Mouse (Mus musculus): ENCODE measurements around the gene Khnyn. TPM values are rescaled to one million over a fixed set of nuclear protein-coding genes. Genes with fewer than 3 reads are reported as not detected.

Gene Khnyn
- polyA plus RNA-seq, 1 experiment: 10.0 TPM

GRCm38 (mm10) chr14:55899701-55900413, 15.1 kb downstream of the Khnyn start, which contains the start of gene Sdr39u1:
Gene Sdr39u1, minus strand, starts transcription at chr14:55900293.
- TF ChIP-seq MYOD1 (IDR thresholded peaks at IDR 0.05; ENCODE audit: control insufficient read depth in 1 of 3, insufficient read length in 2 of 3, low read depth in 2 of 3) (no peak), TCF12 (IDR thresholded peaks at IDR 0.05; ENCODE audit: insufficient read depth, poor library complexity, severe bottlenecking) (no peak), TCF3 (IDR thresholded peaks at IDR 0.05; ENCODE audit: insufficient read length, low read depth) (no peak), USF1 (IDR thresholded peaks at IDR 0.05; ENCODE audit: low read depth) (no peak), CEBPB (IDR thresholded peaks at IDR 0.05; ENCODE audit: insufficient read depth, poor library complexity, severe bottlenecking) (no peak), E2F4 (IDR thresholded peaks at IDR 0.05; ENCODE audit: insufficient read depth) (no peak), SRF (IDR thresholded peaks at IDR 0.05; ENCODE audit: control insufficient read depth, insufficient read length, low read depth) (no peak), MYOG (IDR thresholded peaks at IDR 0.05; ENCODE audit: control insufficient read depth in 1 of 3, insufficient read depth in 1 of 3, insufficient read length in 2 of 3, low read depth in 2 of 3) (no peak), REST (IDR thresholded peaks at IDR 0.05; ENCODE audit: insufficient read depth, insufficient read length) (no peak), POLR2A (IDR thresholded peaks at IDR 0.05; ENCODE audit: insufficient read length, low read depth) (no peak), MAX (IDR thresholded peaks at IDR 0.05; ENCODE audit: low read depth) (no peak), POLR2AphosphoS2 (IDR thresholded peaks at IDR 0.05; ENCODE audit: insufficient read length, low read depth) (no peak)
- Histone ChIP-seq H3K36me3 (ENCODE audit: control insufficient read depth, insufficient read depth) (peaks cover 19% of the 10 kb centered on the region), H3K79me2 (ENCODE audit: control insufficient read depth, insufficient read depth) (no peaks in the 10 kb centered on the region), H3K27me3 (ENCODE audit: control insufficient read depth, insufficient read depth, insufficient read length) (no peaks in the 10 kb centered on the region), H3K4me3 (no peak within 1 kb of the TSS), H3K4me2 (ENCODE audit: low read depth) (peak within 1 kb of the TSS; percentile 42), H3ac (ENCODE audit: control insufficient read depth, insufficient read length) (no peak within 1 kb of the TSS)

- H3K4me3 ChIP-seq: no peak overlapping the region
- H3K4me2 ChIP-seq (ENCODE audit: low read depth): peak overlapping the region; percentile 42
- no peaks in the 10 kb centered on the region for H3K79me2 ChIP-seq (ENCODE audit: control insufficient read depth, insufficient read depth)
- H3K27me3 ChIP-seq (ENCODE audit: control insufficient read depth, insufficient read depth, insufficient read length): no peaks in the 10 kb centered on the region
- TF ChIP-seq REST (IDR thresholded peaks at IDR 0.05; ENCODE audit: insufficient read depth, insufficient read length) (no peak), TCF12 (IDR thresholded peaks at IDR 0.05; ENCODE audit: insufficient read depth, poor library complexity, severe bottlenecking) (no peak), TCF3 (IDR thresholded peaks at IDR 0.05; ENCODE audit: insufficient read length, low read depth) (no peak), MAX (IDR thresholded peaks at IDR 0.05; ENCODE audit: low read depth) (no peak), MYOG (IDR thresholded peaks at IDR 0.05; ENCODE audit: control insufficient read depth in 1 of 3, insufficient read depth in 1 of 3, insufficient read length in 2 of 3, low read depth in 2 of 3) (no peak), CEBPB (IDR thresholded peaks at IDR 0.05; ENCODE audit: insufficient read depth, poor library complexity, severe bottlenecking) (no peak), MYOD1 (IDR thresholded peaks at IDR 0.05; ENCODE audit: control insufficient read depth in 1 of 3, insufficient read length in 2 of 3, low read depth in 2 of 3) (no peak), E2F4 (IDR thresholded peaks at IDR 0.05; ENCODE audit: insufficient read depth) (no peak), SRF (IDR thresholded peaks at IDR 0.05; ENCODE audit: control insufficient read depth, insufficient read length, low read depth) (no peak), POLR2A (IDR thresholded peaks at IDR 0.05; ENCODE audit: insufficient read length, low read depth) (no peak), POLR2AphosphoS2 (IDR thresholded peaks at IDR 0.05; ENCODE audit: insufficient read length, low read depth) (no peak), USF1 (IDR thresholded peaks at IDR 0.05; ENCODE audit: low read depth) (no peak)
- H3K36me3 ChIP-seq (ENCODE audit: control insufficient read depth, insufficient read depth): peaks cover 15% of the 10 kb centered on the region
- H3ac ChIP-seq (ENCODE audit: control insufficient read depth, insufficient read length): no peak overlapping the region
Observed at GRCm38 (mm10) chr14:55900414-55900755, 15.6 kb downstream of the Khnyn start.

- TF ChIP-seq REST (IDR thresholded peaks at IDR 0.05; ENCODE audit: insufficient read depth, insufficient read length): no peak
- TF ChIP-seq TCF12 (IDR thresholded peaks at IDR 0.05; ENCODE audit: insufficient read depth, poor library complexity, severe bottlenecking): no peak
- TF ChIP-seq E2F4 (IDR thresholded peaks at IDR 0.05; ENCODE audit: insufficient read depth): no peak
- no peak for TF ChIP-seq POLR2A (IDR thresholded peaks at IDR 0.05; ENCODE audit: insufficient read length, low read depth)
- no peak for TF ChIP-seq MYOG (IDR thresholded peaks at IDR 0.05; ENCODE audit: control insufficient read depth in 1 of 3, insufficient read depth in 1 of 3, insufficient read length in 2 of 3, low read depth in 2 of 3)
- TF ChIP-seq TCF3 (IDR thresholded peaks at IDR 0.05; ENCODE audit: insufficient read length, low read depth): no peak
- TF ChIP-seq CEBPB (IDR thresholded peaks at IDR 0.05; ENCODE audit: insufficient read depth, poor library complexity, severe bottlenecking): no peak
- no peak for TF ChIP-seq MAX (IDR thresholded peaks at IDR 0.05; ENCODE audit: low read depth)
- no peak for TF ChIP-seq SRF (IDR thresholded peaks at IDR 0.05; ENCODE audit: control insufficient read depth, insufficient read length, low read depth)
- TF ChIP-seq USF1 (IDR thresholded peaks at IDR 0.05; ENCODE audit: low read depth): no peak
- TF ChIP-seq POLR2AphosphoS2 (IDR thresholded peaks at IDR 0.05; ENCODE audit: insufficient read length, low read depth): no peak
- no peak for TF ChIP-seq MYOD1 (IDR thresholded peaks at IDR 0.05; ENCODE audit: control insufficient read depth in 1 of 3, insufficient read length in 2 of 3, low read depth in 2 of 3)
- peaks cover 17% of the 10 kb centered on the region for H3K27me3 ChIP-seq (ENCODE audit: control insufficient read depth, insufficient read depth, insufficient read length)
- no peak overlapping the region for H3ac ChIP-seq (ENCODE audit: control insufficient read depth, insufficient read length)
- H3K79me2 ChIP-seq (ENCODE audit: control insufficient read depth, insufficient read depth): no peaks in the 10 kb centered on the region
- no peak overlapping the region for H3K4me3 ChIP-seq
- H3K36me3 ChIP-seq (ENCODE audit: control insufficient read depth, insufficient read depth): no peaks in the 10 kb centered on the region
- no peak overlapping the region for H3K4me2 ChIP-seq (ENCODE audit: low read depth)
Observed at GRCm38 (mm10) chr14:55905518-55905917, 20.8 kb downstream of the Khnyn start.

GRCm38 (mm10) chr14:55913406-55913805, 28.7 kb downstream of the Khnyn start:
- no peak for TF ChIP-seq TCF3 (IDR thresholded peaks at IDR 0.05; ENCODE audit: insufficient read length, low read depth)
- TF ChIP-seq REST (IDR thresholded peaks at IDR 0.05; ENCODE audit: insufficient read depth, insufficient read length): no peak
- no peak for TF ChIP-seq MAX (IDR thresholded peaks at IDR 0.05; ENCODE audit: low read depth)
- no peak for TF ChIP-seq MYOG (IDR thresholded peaks at IDR 0.05; ENCODE audit: control insufficient read depth in 1 of 3, insufficient read depth in 1 of 3, insufficient read length in 2 of 3, low read depth in 2 of 3)
- no peak for TF ChIP-seq E2F4 (IDR thresholded peaks at IDR 0.05; ENCODE audit: insufficient read depth)
- no peak for TF ChIP-seq TCF12 (IDR thresholded peaks at IDR 0.05; ENCODE audit: insufficient read depth, poor library complexity, severe bottlenecking)
- no peak for TF ChIP-seq USF1 (IDR thresholded peaks at IDR 0.05; ENCODE audit: low read depth)
- TF ChIP-seq CEBPB (IDR thresholded peaks at IDR 0.05; ENCODE audit: insufficient read depth, poor library complexity, severe bottlenecking): no peak
- no peak for TF ChIP-seq POLR2A (IDR thresholded peaks at IDR 0.05; ENCODE audit: insufficient read length, low read depth)
- no peak for TF ChIP-seq MYOD1 (IDR thresholded peaks at IDR 0.05; ENCODE audit: control insufficient read depth in 1 of 3, insufficient read length in 2 of 3, low read depth in 2 of 3)
- TF ChIP-seq POLR2AphosphoS2 (IDR thresholded peaks at IDR 0.05; ENCODE audit: insufficient read length, low read depth): no peak
- no peak for TF ChIP-seq SRF (IDR thresholded peaks at IDR 0.05; ENCODE audit: control insufficient read depth, insufficient read length, low read depth)
- peaks cover 6% of the 10 kb centered on the region for H3K27me3 ChIP-seq (ENCODE audit: control insufficient read depth, insufficient read depth, insufficient read length)
- no peaks in the 10 kb centered on the region for H3K79me2 ChIP-seq (ENCODE audit: control insufficient read depth, insufficient read depth)
- H3K4me2 ChIP-seq (ENCODE audit: low read depth): no peak overlapping the region
- H3K36me3 ChIP-seq (ENCODE audit: control insufficient read depth, insufficient read depth): no peaks in the 10 kb centered on the region
- H3ac ChIP-seq (ENCODE audit: control insufficient read depth, insufficient read length): no peak overlapping the region
- H3K4me3 ChIP-seq: no peak overlapping the region

All from myocyte (in vitro differentiated cells).